Mouse (Mus musculus): ENCODE data around the gene Ciz1. TPM values are rescaled to one million over a fixed set of nuclear protein-coding genes. Genes with fewer than 3 reads are reported as not detected.

Ciz1 gene
- polyA plus RNA-seq, 1 experiment = 101 TPM

GRCm38 (mm10) chr2:32344598-32345321 is 7.4 kb upstream of the Ciz1 start:
- no peak for TF ChIP-seq POLR2A (IDR thresholded peaks at IDR 0.05; ENCODE audit: borderline replicate concordance, low read depth, low read length)
- no peak for TF ChIP-seq CTCF (IDR thresholded peaks at IDR 0.05; ENCODE audit: low read depth, low read length)
- Histone ChIP-seq H3K27ac (ENCODE audit: insufficient read depth, low read depth, low read length) (no peak overlapping the region), H3K4me3 (ENCODE audit: insufficient read depth, low read length) (no peak overlapping the region), H3K4me1 (ENCODE audit: control insufficient read depth, insufficient read depth, low read length) (peaks cover 21% of the 10 kb centered on the region)

GRCm38 (mm10) chr2:32347019-32347418 is 5.1 kb upstream of the Ciz1 start:
- Histone ChIP-seq H3K4me1 (ENCODE audit: control insufficient read depth, insufficient read depth, low read length) (peaks cover 29% of the 10 kb centered on the region), H3K27ac (ENCODE audit: insufficient read depth, low read depth, low read length) (no peak overlapping the region), H3K4me3 (ENCODE audit: insufficient read depth, low read length) (no peak overlapping the region)
- TF ChIP-seq POLR2A (IDR thresholded peaks at IDR 0.05; ENCODE audit: borderline replicate concordance, low read depth, low read length) = no peak
- TF ChIP-seq CTCF (IDR thresholded peaks at IDR 0.05; ENCODE audit: low read depth, low read length) = no peak

GRCm38 (mm10) chr2:32348311-32348710 is 3.8 kb upstream of the Ciz1 start:
- TF ChIP-seq CTCF (IDR thresholded peaks at IDR 0.05; ENCODE audit: low read depth, low read length) = no peak
- no peak for TF ChIP-seq POLR2A (IDR thresholded peaks at IDR 0.05; ENCODE audit: borderline replicate concordance, low read depth, low read length)
- Histone ChIP-seq H3K4me3 (ENCODE audit: insufficient read depth, low read length) (no peak overlapping the region), H3K27ac (ENCODE audit: insufficient read depth, low read depth, low read length) (no peak overlapping the region), H3K4me1 (ENCODE audit: control insufficient read depth, insufficient read depth, low read length) (peaks cover 21% of the 10 kb centered on the region)

GRCm38 (mm10) chr2:32349625-32350255 is 2.4 kb upstream of the Ciz1 start:
- Histone ChIP-seq H3K27ac (ENCODE audit: insufficient read depth, low read depth, low read length) (no peak overlapping the region), H3K4me1 (ENCODE audit: control insufficient read depth, insufficient read depth, low read length) (peaks cover 18% of the 10 kb centered on the region), H3K4me3 (ENCODE audit: insufficient read depth, low read length) (no peak overlapping the region)
- no peak for TF ChIP-seq CTCF (IDR thresholded peaks at IDR 0.05; ENCODE audit: low read depth, low read length)
- TF ChIP-seq POLR2A (IDR thresholded peaks at IDR 0.05; ENCODE audit: borderline replicate concordance, low read depth, low read length) = no peak

- Histone ChIP-seq H3K4me3 (ENCODE audit: insufficient read depth, low read length) (no peak overlapping the region), H3K27ac (ENCODE audit: insufficient read depth, low read depth, low read length) (no peak overlapping the region), H3K4me1 (ENCODE audit: control insufficient read depth, insufficient read depth, low read length) (peaks cover 18% of the 10 kb centered on the region)
- TF ChIP-seq CTCF (IDR thresholded peaks at IDR 0.05; ENCODE audit: low read depth, low read length) (no peak), POLR2A (IDR thresholded peaks at IDR 0.05; ENCODE audit: borderline replicate concordance, low read depth, low read length) (no peak)
Observed at GRCm38 (mm10) chr2:32350471-32351051, 1.6 kb upstream of the Ciz1 start.

- H3K27ac ChIP-seq (ENCODE audit: insufficient read depth, low read depth, low read length) = no peak overlapping the region
- no peak overlapping the region for H3K4me3 ChIP-seq (ENCODE audit: insufficient read depth, low read length)
- no peak for TF ChIP-seq CTCF (IDR thresholded peaks at IDR 0.05; ENCODE audit: low read depth, low read length)
- no peak for TF ChIP-seq POLR2A (IDR thresholded peaks at IDR 0.05; ENCODE audit: borderline replicate concordance, low read depth, low read length)
- peaks cover 18% of the 10 kb centered on the region for H3K4me1 ChIP-seq (ENCODE audit: control insufficient read depth, insufficient read depth, low read length)
Observed at GRCm38 (mm10) chr2:32351471-32351961, 611 bp upstream of the Ciz1 start.

- peak; percentile 44; the same call in 1 of the 2 replicates for TF ChIP-seq CTCF (IDR thresholded peaks at IDR 0.05; ENCODE audit: low read depth, low read length)
- TF ChIP-seq POLR2A (IDR thresholded peaks at IDR 0.05; ENCODE audit: borderline replicate concordance, low read depth, low read length) = no peak
- peak within 1 kb of the TSS; percentile 60 for H3K4me3 ChIP-seq (ENCODE audit: insufficient read depth, low read length)
- no peak within 1 kb of the TSS for H3K27ac ChIP-seq (ENCODE audit: insufficient read depth, low read depth, low read length)
- H3K4me1 ChIP-seq (ENCODE audit: control insufficient read depth, insufficient read depth, low read length) = peaks cover 18% of the 10 kb centered on the region
Observed at GRCm38 (mm10) chr2:32353007-32353542, 948 bp downstream of the Ciz1 start, which contains the start of gene Dnm1. TSS of gene Dnm1 (minus strand) at chr2:32353338.

GRCm38 (mm10) chr2:32353836-32354235 is 1.7 kb downstream of the Ciz1 start:
- H3K4me3 ChIP-seq (ENCODE audit: insufficient read depth, low read length) = no peak overlapping the region
- H3K27ac ChIP-seq (ENCODE audit: insufficient read depth, low read depth, low read length) = no peak overlapping the region
- H3K4me1 ChIP-seq (ENCODE audit: control insufficient read depth, insufficient read depth, low read length) = peaks cover 18% of the 10 kb centered on the region
- TF ChIP-seq POLR2A (IDR thresholded peaks at IDR 0.05; ENCODE audit: borderline replicate concordance, low read depth, low read length) (no peak), CTCF (IDR thresholded peaks at IDR 0.05; ENCODE audit: low read depth, low read length) (no peak)

- TF ChIP-seq POLR2A (IDR thresholded peaks at IDR 0.05; ENCODE audit: borderline replicate concordance, low read depth, low read length) (no peak), CTCF (IDR thresholded peaks at IDR 0.05; ENCODE audit: low read depth, low read length) (no peak)
- Histone ChIP-seq H3K4me3 (ENCODE audit: insufficient read depth, low read length) (no peak overlapping the region), H3K4me1 (ENCODE audit: control insufficient read depth, insufficient read depth, low read length) (peaks cover 18% of the 10 kb centered on the region), H3K27ac (ENCODE audit: insufficient read depth, low read depth, low read length) (no peak overlapping the region)
Observed at GRCm38 (mm10) chr2:32354336-32354895, 2.3 kb downstream of the Ciz1 start.

Measured in bone marrow macrophage, adult 2 months (primary cell).